Mouse (Mus musculus): ENCODE measurements at regions not wholly inside any gene's neighbourhood (a gene's known extent, or its start where the extent isn't known, plus 50 kb on each side); places are given as distances from the start of the nearest gene placed in this dataset.

- DNase-seq (ENCODE audit: low spot score) = no peak
These were observed 175.5 kb downstream of the 1700129C05Rik start for GRCm38 (mm10) chr14:58967163-58967562.

GRCm38 (mm10) chr14:58944958-58945357, 197.7 kb downstream of the 1700129C05Rik start:
- DNase-seq (ENCODE audit: low spot score) = no peak

GRCm38 (mm10) chr14:58943267-58943765, 199.4 kb downstream of the 1700129C05Rik start:
- DNase-seq (ENCODE audit: low spot score) = no peak

GRCm38 (mm10) chr14:58939086-58939485, 203.6 kb downstream of the 1700129C05Rik start:
- no peak for DNase-seq (ENCODE audit: low spot score)

- no peak for DNase-seq (ENCODE audit: low spot score)
These were observed 204.1 kb downstream of the 1700129C05Rik start for GRCm38 (mm10) chr14:58938601-58938970.

- peak; percentile 6 for DNase-seq (ENCODE audit: low spot score)
These were observed 204.7 kb downstream of the 1700129C05Rik start for GRCm38 (mm10) chr14:58937791-58938600.

- peak; percentile 15 for DNase-seq (ENCODE audit: low spot score)
These were observed 205.4 kb downstream of the 1700129C05Rik start for GRCm38 (mm10) chr14:58937331-58937730.

- no peak for DNase-seq (ENCODE audit: low spot score)
These were observed 206.6 kb downstream of the 1700129C05Rik start for GRCm38 (mm10) chr14:58936131-58936530.

GRCm38 (mm10) chr14:58917853-58918252, 224.8 kb downstream of the 1700129C05Rik start:
- DNase-seq (ENCODE audit: low spot score) = no peak

GRCm38 (mm10) chr14:58917228-58917627, 225.5 kb downstream of the 1700129C05Rik start:
- DNase-seq (ENCODE audit: low spot score) = no peak

- DNase-seq (ENCODE audit: low spot score) = no peak
These were observed 227.8 kb downstream of the 1700129C05Rik start for GRCm38 (mm10) chr14:58914937-58915336.

GRCm38 (mm10) chr14:58910846-58911245, 231.8 kb downstream of the 1700129C05Rik start:
- DNase-seq (ENCODE audit: low spot score) = no peak

GRCm38 (mm10) chr14:58907932-58908331, 234.8 kb downstream of the 1700129C05Rik start:
- no peak for DNase-seq (ENCODE audit: low spot score)

- no peak for DNase-seq (ENCODE audit: low spot score)
These were observed 235.3 kb downstream of the 1700129C05Rik start for GRCm38 (mm10) chr14:58907359-58907758.

- no peak for DNase-seq (ENCODE audit: low spot score)
These were observed 236.1 kb downstream of the 1700129C05Rik start for GRCm38 (mm10) chr14:58906631-58907030.

- DNase-seq (ENCODE audit: low spot score) = no peak
These were observed 274.3 kb downstream of the 1700129C05Rik start for GRCm38 (mm10) chr14:58868176-58868949.

GRCm38 (mm10) chr14:58867396-58868107, 275.1 kb downstream of the 1700129C05Rik start:
- DNase-seq (ENCODE audit: low spot score) = no peak

GRCm38 (mm10) chr14:58854871-58855270, 287.8 kb downstream of the 1700129C05Rik start:
- DNase-seq (ENCODE audit: low spot score) = no peak

- DNase-seq (ENCODE audit: low spot score) = no peak
These were observed 298.1 kb downstream of the 1700129C05Rik start for GRCm38 (mm10) chr14:58844565-58844964.

- DNase-seq (ENCODE audit: low spot score) = no peak
These were observed 300.4 kb downstream of the 1700129C05Rik start for GRCm38 (mm10) chr14:58842196-58842886.

GRCm38 (mm10) chr14:58822938-58823337, 319.8 kb downstream of the 1700129C05Rik start:
- DNase-seq (ENCODE audit: low spot score) = no peak

Measured in ovary, postnatal 14 days (tissue).